Mouse (Mus musculus): Measurements from ENCODE around the gene Ndufa1. TPM values are rescaled to one million over a fixed set of nuclear protein-coding genes. Genes with fewer than 3 reads are reported as not detected.
A peak's percentile ranks its signal among the peaks of the same experiment; 100 is the strongest.
"Not testable (repeated sequence)": the region's sequence is repeated elsewhere in the genome, so short reads cannot be mapped to it uniquely, and the experiment has no call there.

Ndufa1 gene
- 720 and 850 TPM in 2 replicates for polyA plus RNA-seq (2014; fragmentation: Nextera tagmentation; extraction: Ambion mirVana)

- H3K27me3 ChIP-seq (ENCODE audit: control insufficient read depth, insufficient read depth, low read length): no peaks in the 10 kb centered on the region
- H3K4me2 ChIP-seq (replicated peaks): peak within 1 kb of the TSS; percentile 57
- ATAC-seq (ENCODE audit: low FRiP score) (peak; percentile 91), DNase-seq (ENCODE audit: low spot score) (peak; percentile 79)
- 18% methylated on average over 63 of the region's 63 CpGs for WGBS
- peak within 1 kb of the TSS; percentile 52 for H3K4me3 ChIP-seq (replicated peaks; ENCODE audit: low read length)
- peak within 1 kb of the TSS; percentile 86 for H3K27ac ChIP-seq
- H3K4me1 ChIP-seq (replicated peaks; ENCODE audit: control insufficient read depth, insufficient read depth, low read length): peaks cover 4% of the 10 kb centered on the region; the same call in 1 of the 2 replicates
- no peaks in the 10 kb centered on the region; the same call in 1 of the 2 replicates for H3K36me3 ChIP-seq (replicated peaks; ENCODE audit: control insufficient read depth, insufficient read depth)
- peak within 1 kb of the TSS; percentile 68 for H3K9ac ChIP-seq
- H3K9me3 ChIP-seq (ENCODE audit: control insufficient read depth, low read length): no peaks in the 10 kb centered on the region
Observed at GRCm38 (mm10) chrX:37191105-37191743, at the start of gene Ndufa1, which contains the start of gene Rnf113a1. Gene Ndufa1, minus strand, starts transcription at chrX:37191163. Gene Rnf113a1, plus strand, starts transcription at chrX:37191245.

DNA sequence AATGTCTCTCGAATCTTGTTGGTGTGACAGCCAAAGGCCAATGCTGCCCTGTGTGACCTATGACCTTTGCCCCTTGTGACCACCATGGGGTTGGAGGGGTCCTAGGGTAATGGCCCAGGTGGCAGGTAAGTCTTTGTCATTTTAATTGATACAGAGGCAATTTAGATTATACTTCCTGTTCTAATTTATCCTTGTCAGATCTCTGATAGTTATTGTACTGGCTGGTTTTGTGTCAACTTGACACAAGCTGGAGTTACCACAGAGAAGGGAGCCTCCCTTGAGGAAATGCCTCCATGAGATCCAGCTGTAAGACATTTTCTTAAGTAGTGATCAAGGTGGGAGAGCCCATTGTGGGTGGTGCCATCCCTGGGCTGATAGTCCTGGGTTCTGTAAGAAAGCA lies 31.2 kb upstream of the Ndufa1 start, which contains the start of gene Rhox1:
Gene Rhox1 (minus strand): TSS at position 101 of the 400 bp plus-strand sequence.
- H3K27ac ChIP-seq; H3K4me1 ChIP-seq (replicated peaks; ENCODE audit: control insufficient read depth, insufficient read depth, low read length); ATAC-seq (ENCODE audit: low FRiP score); H3K36me3 ChIP-seq (replicated peaks; ENCODE audit: control insufficient read depth, insufficient read depth); H3K9ac ChIP-seq; H3K9me3 ChIP-seq (ENCODE audit: control insufficient read depth, low read length); H3K4me2 ChIP-seq (replicated peaks); H3K27me3 ChIP-seq (ENCODE audit: control insufficient read depth, insufficient read depth, low read length); DNase-seq (ENCODE audit: low spot score); H3K4me3 ChIP-seq (replicated peaks; ENCODE audit: low read length): not testable (repeated sequence)
- 85% methylated on average over 1 of the region's 1 CpGs for WGBS

DNA sequence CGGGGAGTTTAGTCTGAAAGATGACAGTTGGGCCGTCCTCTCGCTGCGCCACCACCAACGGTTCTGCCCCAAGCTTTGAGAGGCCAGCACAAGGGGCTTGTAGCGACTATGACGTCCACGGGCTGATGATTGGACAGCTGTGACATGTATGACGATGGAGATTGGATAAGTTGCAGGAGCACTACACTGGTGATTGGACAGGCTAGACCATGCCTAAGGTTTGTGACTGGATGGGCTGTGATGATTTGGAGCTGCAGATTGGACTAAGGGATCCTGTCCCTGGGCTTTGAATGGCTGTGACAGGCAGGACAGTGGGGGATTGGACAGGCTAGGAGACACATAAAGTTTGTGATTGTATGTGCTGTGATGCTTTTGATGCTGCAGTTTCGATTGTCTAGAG lies 20.0 kb upstream of the Ndufa1 start, which contains the start of gene Gm9:
Gene Gm9 (minus strand): TSS at position 101 of the 400 bp plus-strand sequence.
- Histone ChIP-seq H3K4me3 (replicated peaks; ENCODE audit: low read length) (no peak within 1 kb of the TSS), H3K9me3 (ENCODE audit: control insufficient read depth, low read length) (no peaks in the 10 kb centered on the region), H3K9ac (no peak within 1 kb of the TSS), H3K27ac (no peak within 1 kb of the TSS), H3K36me3 (replicated peaks; ENCODE audit: control insufficient read depth, insufficient read depth) (no peaks in the 10 kb centered on the region), H3K27me3 (ENCODE audit: control insufficient read depth, insufficient read depth, low read length) (no peaks in the 10 kb centered on the region), H3K4me2 (replicated peaks) (no peak within 1 kb of the TSS), H3K4me1 (replicated peaks; ENCODE audit: control insufficient read depth, insufficient read depth, low read length) (no peaks in the 10 kb centered on the region)
- 91% methylated on average over 10 of the region's 10 CpGs for WGBS
- no peak for DNase-seq (ENCODE audit: low spot score)
- no peak for ATAC-seq (ENCODE audit: low FRiP score)

GRCm38 (mm10) chrX:37198676-37199075 lies 7.7 kb upstream of the Ndufa1 start:
- H3K36me3 ChIP-seq (replicated peaks; ENCODE audit: control insufficient read depth, insufficient read depth): no peaks in the 10 kb centered on the region

GRCm38 (mm10) chrX:37191744-37192379 lies 899 bp upstream of the Ndufa1 start:
- no peaks in the 10 kb centered on the region for H3K9me3 ChIP-seq (ENCODE audit: control insufficient read depth, low read length)
- 23% methylated on average over 28 of the region's 28 CpGs for WGBS
- H3K4me3 ChIP-seq (replicated peaks; ENCODE audit: low read length): peak overlapping the region; percentile 52
- no peaks in the 10 kb centered on the region; the same call in 1 of the 2 replicates for H3K36me3 ChIP-seq (replicated peaks; ENCODE audit: control insufficient read depth, insufficient read depth)
- DNase-seq (ENCODE audit: low spot score) (peak; percentile 31), ATAC-seq (ENCODE audit: low FRiP score) (peak; percentile 25; the same call in 1 of the 2 replicates)
- H3K9ac ChIP-seq: peak overlapping the region; percentile 68
- H3K4me1 ChIP-seq (replicated peaks; ENCODE audit: control insufficient read depth, insufficient read depth, low read length): peaks cover 4% of the 10 kb centered on the region; the same call in 1 of the 2 replicates
- peak overlapping the region; percentile 57 for H3K4me2 ChIP-seq (replicated peaks)
- H3K27me3 ChIP-seq (ENCODE audit: control insufficient read depth, insufficient read depth, low read length): no peaks in the 10 kb centered on the region
- peak overlapping the region; percentile 86 for H3K27ac ChIP-seq

More at GRCm38 (mm10) chrX:37198676-37199075, 7.7 kb upstream of the Ndufa1 start:
- H3K4me2 ChIP-seq (replicated peaks): no peak overlapping the region
- H3K4me1 ChIP-seq (replicated peaks; ENCODE audit: control insufficient read depth, insufficient read depth, low read length): no peaks in the 10 kb centered on the region
- ATAC-seq (ENCODE audit: low FRiP score) (no peak), DNase-seq (ENCODE audit: low spot score) (no peak)
- no peaks in the 10 kb centered on the region for H3K27me3 ChIP-seq (ENCODE audit: control insufficient read depth, insufficient read depth, low read length)
- H3K9ac ChIP-seq: no peak overlapping the region
- H3K4me3 ChIP-seq (replicated peaks; ENCODE audit: low read length): no peak overlapping the region
- H3K27ac ChIP-seq: no peak overlapping the region
- H3K9me3 ChIP-seq (ENCODE audit: control insufficient read depth, low read length): no peaks in the 10 kb centered on the region
- 55% methylated on average over 8 of the region's 8 CpGs for WGBS

- 26% methylated on average over 20 of the region's 20 CpGs for WGBS
- H3K36me3 ChIP-seq (replicated peaks; ENCODE audit: control insufficient read depth, insufficient read depth): no peaks in the 10 kb centered on the region; the same call in 1 of the 2 replicates
- no peaks in the 10 kb centered on the region for H3K9me3 ChIP-seq (ENCODE audit: control insufficient read depth, low read length)
- peak overlapping the region; percentile 57 for H3K4me2 ChIP-seq (replicated peaks)
- H3K4me3 ChIP-seq (replicated peaks; ENCODE audit: low read length): peak overlapping the region; percentile 52
- no peaks in the 10 kb centered on the region for H3K27me3 ChIP-seq (ENCODE audit: control insufficient read depth, insufficient read depth, low read length)
- peaks cover 4% of the 10 kb centered on the region; the same call in 1 of the 2 replicates for H3K4me1 ChIP-seq (replicated peaks; ENCODE audit: control insufficient read depth, insufficient read depth, low read length)
- peak overlapping the region; percentile 68 for H3K9ac ChIP-seq
- peak overlapping the region; percentile 86; the same call in 1 of the 2 replicates for H3K27ac ChIP-seq
- DNase-seq (ENCODE audit: low spot score) (no peak), ATAC-seq (ENCODE audit: low FRiP score) (peak; percentile 67; the same call in 1 of the 2 replicates)
Observed at GRCm38 (mm10) chrX:37190755-37191104, 233 bp downstream of the Ndufa1 start.

DNA sequence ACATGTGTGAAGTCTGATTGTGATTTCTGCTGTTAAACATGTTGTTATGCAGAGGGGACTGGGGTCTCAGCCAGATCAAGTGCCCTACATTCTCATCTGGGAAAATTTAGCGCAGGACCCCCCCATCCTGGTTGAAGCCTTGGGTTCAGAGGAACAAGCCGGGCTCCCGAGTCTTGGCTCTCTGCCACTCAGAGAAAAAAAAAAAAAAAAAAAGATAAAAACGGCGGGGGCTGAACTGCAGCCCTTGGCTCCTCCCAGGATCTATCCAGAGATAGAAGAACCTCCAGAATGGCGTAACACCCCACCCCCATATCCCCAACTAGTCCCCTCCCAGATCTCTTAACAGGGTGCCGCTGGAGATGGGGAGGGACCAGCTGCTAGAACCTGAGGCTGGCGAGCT lies 6.6 kb downstream of the Ndufa1 start:
- ATAC-seq (ENCODE audit: low FRiP score); H3K9ac ChIP-seq; H3K9me3 ChIP-seq (ENCODE audit: control insufficient read depth, low read length): not testable (repeated sequence)

GRCm38 (mm10) chrX:37168742-37169141 lies 22.2 kb downstream of the Ndufa1 start, which contains the start of gene Akap14:
Gene Akap14, minus strand, starts transcription at chrX:37168842.
- WGBS: 20% methylated on average over 5 of the region's 5 CpGs
- Histone ChIP-seq H3K27me3 (ENCODE audit: control insufficient read depth, insufficient read depth, low read length) (no peaks in the 10 kb centered on the region), H3K36me3 (replicated peaks; ENCODE audit: control insufficient read depth, insufficient read depth) (no peaks in the 10 kb centered on the region), H3K4me2 (replicated peaks) (no peak within 1 kb of the TSS), H3K4me1 (replicated peaks; ENCODE audit: control insufficient read depth, insufficient read depth, low read length) (no peaks in the 10 kb centered on the region), H3K4me3 (replicated peaks; ENCODE audit: low read length) (no peak within 1 kb of the TSS), H3K9me3 (ENCODE audit: control insufficient read depth, low read length) (no peaks in the 10 kb centered on the region), H3K9ac (no peak within 1 kb of the TSS), H3K27ac (no peak within 1 kb of the TSS)
- ATAC-seq (ENCODE audit: low FRiP score) (no peak), DNase-seq (ENCODE audit: low spot score) (no peak)

More for the DNA sequence above, 6.6 kb downstream of the Ndufa1 start:
- H3K4me1 ChIP-seq (replicated peaks; ENCODE audit: control insufficient read depth, insufficient read depth, low read length); H3K4me2 ChIP-seq (replicated peaks); H3K4me3 ChIP-seq (replicated peaks; ENCODE audit: low read length); H3K27me3 ChIP-seq (ENCODE audit: control insufficient read depth, insufficient read depth, low read length); H3K36me3 ChIP-seq (replicated peaks; ENCODE audit: control insufficient read depth, insufficient read depth); DNase-seq (ENCODE audit: low spot score); H3K27ac ChIP-seq: not testable (repeated sequence)
- WGBS: 72% methylated on average over 7 of the region's 8 CpGs

DNA sequence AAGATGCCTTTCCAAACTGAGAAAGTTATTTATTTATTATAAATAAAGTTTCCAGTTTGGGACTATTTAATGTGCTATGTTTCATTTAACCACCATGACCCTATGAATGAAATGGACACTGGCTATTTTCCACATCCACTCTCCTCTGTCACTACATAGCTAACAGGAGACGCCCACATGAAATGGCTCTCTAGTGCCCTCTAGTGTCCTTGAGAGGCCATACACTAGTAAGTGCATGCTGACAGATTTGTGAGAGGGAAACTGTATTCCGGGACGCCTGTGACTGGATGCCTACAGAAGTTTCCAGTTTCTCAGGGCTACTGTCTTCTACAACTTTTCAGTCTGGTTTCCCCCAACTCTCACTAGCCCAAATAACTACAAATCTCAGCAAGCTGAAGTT lies 23.9 kb downstream of the Ndufa1 start:
- H3K27me3 ChIP-seq (ENCODE audit: control insufficient read depth, insufficient read depth, low read length): no peaks in the 10 kb centered on the region
- H3K4me2 ChIP-seq (replicated peaks): no peak overlapping the region
- DNase-seq (ENCODE audit: low spot score) (peak; percentile 40), ATAC-seq (ENCODE audit: low FRiP score) (no peak)
- no peaks in the 10 kb centered on the region for H3K4me1 ChIP-seq (replicated peaks; ENCODE audit: control insufficient read depth, insufficient read depth, low read length)
- WGBS: 34% methylated on average over 3 of the region's 3 CpGs
- H3K4me3 ChIP-seq (replicated peaks; ENCODE audit: low read length): no peak overlapping the region
- no peak overlapping the region for H3K9ac ChIP-seq
- no peaks in the 10 kb centered on the region for H3K36me3 ChIP-seq (replicated peaks; ENCODE audit: control insufficient read depth, insufficient read depth)
- no peak overlapping the region for H3K27ac ChIP-seq
- no peaks in the 10 kb centered on the region for H3K9me3 ChIP-seq (ENCODE audit: control insufficient read depth, low read length)
